Mouse (Mus musculus): ENCODE results near the gene Snx29.
"Not testable (repeated sequence)": the region's sequence is repeated elsewhere in the genome, so short reads cannot be mapped to it uniquely, and the experiment has no call there.

Snx29 gene

GRCm38 (mm10) chr16:11414631-11415030, 91.9 kb downstream of the Snx29 start:
- DNase-seq, result no peak

GRCm38 (mm10) chr16:11418183-11418588, 95.5 kb downstream of the Snx29 start:
- peak; percentile 75 for DNase-seq

GRCm38 (mm10) chr16:11420311-11421080, 97.8 kb downstream of the Snx29 start:
- no peak for DNase-seq

- no peak for DNase-seq
Measured at GRCm38 (mm10) chr16:11422165-11422564, 99.5 kb downstream of the Snx29 start.

GRCm38 (mm10) chr16:11422889-11423610, 100.3 kb downstream of the Snx29 start:
- no peak for DNase-seq

- DNase-seq, result peak; percentile 56
Measured at GRCm38 (mm10) chr16:11423611-11424297, 101.0 kb downstream of the Snx29 start.

- no peak for DNase-seq
Measured at GRCm38 (mm10) chr16:11424568-11425145, 101.9 kb downstream of the Snx29 start.

- DNase-seq, result no peak
Measured at GRCm38 (mm10) chr16:11425279-11425678, 102.6 kb downstream of the Snx29 start.

- DNase-seq, result no peak
Measured at GRCm38 (mm10) chr16:11426810-11427537, 104.3 kb downstream of the Snx29 start.

- DNase-seq, result no peak
Measured at GRCm38 (mm10) chr16:11429784-11430183, 107.1 kb downstream of the Snx29 start.

GRCm38 (mm10) chr16:11430520-11430919, 107.8 kb downstream of the Snx29 start:
- DNase-seq, result no peak

- DNase-seq, result no peak
Measured at GRCm38 (mm10) chr16:11433779-11434178, 111.1 kb downstream of the Snx29 start.

- DNase-seq, result no peak
Measured at GRCm38 (mm10) chr16:11437641-11438040, 114.9 kb downstream of the Snx29 start.

GRCm38 (mm10) chr16:11439417-11439816, 116.7 kb downstream of the Snx29 start:
- no peak for DNase-seq

- DNase-seq, result no peak
Measured at GRCm38 (mm10) chr16:11441616-11442015, 118.9 kb downstream of the Snx29 start.

- no peak for DNase-seq
Measured at GRCm38 (mm10) chr16:11442534-11442933, 119.8 kb downstream of the Snx29 start.

GRCm38 (mm10) chr16:11444626-11445025, 121.9 kb downstream of the Snx29 start:
- DNase-seq, result no peak

GRCm38 (mm10) chr16:11446977-11447376, 124.3 kb downstream of the Snx29 start:
- DNase-seq, result no peak

- DNase-seq, result no peak
Measured at GRCm38 (mm10) chr16:11447905-11448304, 125.2 kb downstream of the Snx29 start.

GRCm38 (mm10) chr16:11448696-11449095, 126.0 kb downstream of the Snx29 start:
- not testable (repeated sequence) for DNase-seq

- no peak for DNase-seq
Measured at GRCm38 (mm10) chr16:11449344-11449743, 126.6 kb downstream of the Snx29 start.

- no peak for DNase-seq
Measured at GRCm38 (mm10) chr16:11450626-11451025, 127.9 kb downstream of the Snx29 start.

- DNase-seq, result no peak
Measured at GRCm38 (mm10) chr16:11454871-11455270, 132.2 kb downstream of the Snx29 start.

All from kidney, adult 9 months (tissue).